Mouse (Mus musculus): ENCODE results near the gene Rnf167.

Rnf167 gene

DNA sequence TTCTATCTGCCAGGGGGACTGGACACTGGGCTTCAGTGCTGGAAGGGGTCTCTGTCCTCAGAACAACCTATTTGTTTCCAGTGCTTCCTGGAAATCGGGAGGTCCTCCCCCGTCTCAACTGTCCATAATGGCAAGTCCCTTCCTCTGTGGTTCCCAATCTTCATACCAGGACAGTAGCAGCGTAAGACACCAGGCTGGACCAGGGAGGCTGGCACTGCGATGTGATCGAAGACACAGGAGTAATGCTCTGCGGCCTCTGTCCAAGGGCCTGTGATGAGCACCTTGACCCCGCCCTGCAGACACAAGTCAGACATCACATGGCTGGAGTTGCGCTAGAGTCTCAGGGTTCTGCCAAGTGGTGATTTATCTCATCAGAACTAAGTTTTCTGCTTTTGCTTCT is 32.3 kb downstream of the Rnf167 start:
- no peak for DNase-seq

DNA sequence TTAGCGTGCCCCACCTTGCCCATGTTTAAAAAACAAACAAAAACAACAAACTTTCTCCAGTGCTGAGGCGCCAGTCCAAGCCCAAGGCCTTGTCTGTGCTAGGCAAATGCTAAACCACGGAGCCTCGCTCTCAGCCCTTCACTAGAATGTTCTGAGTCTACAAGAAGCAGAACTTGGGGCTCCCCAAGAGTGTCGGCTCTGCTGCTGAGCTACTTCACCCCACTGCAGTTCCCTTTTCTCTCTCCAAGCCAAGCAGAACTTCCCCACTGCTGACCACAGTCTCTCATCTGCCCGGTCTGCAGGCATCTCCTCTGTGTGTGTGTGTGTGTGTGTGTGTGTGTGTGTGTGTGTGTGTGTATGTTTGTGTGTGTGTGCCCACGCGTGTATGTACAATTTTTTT is 32.9 kb downstream of the Rnf167 start:
- no peak for DNase-seq

DNA sequence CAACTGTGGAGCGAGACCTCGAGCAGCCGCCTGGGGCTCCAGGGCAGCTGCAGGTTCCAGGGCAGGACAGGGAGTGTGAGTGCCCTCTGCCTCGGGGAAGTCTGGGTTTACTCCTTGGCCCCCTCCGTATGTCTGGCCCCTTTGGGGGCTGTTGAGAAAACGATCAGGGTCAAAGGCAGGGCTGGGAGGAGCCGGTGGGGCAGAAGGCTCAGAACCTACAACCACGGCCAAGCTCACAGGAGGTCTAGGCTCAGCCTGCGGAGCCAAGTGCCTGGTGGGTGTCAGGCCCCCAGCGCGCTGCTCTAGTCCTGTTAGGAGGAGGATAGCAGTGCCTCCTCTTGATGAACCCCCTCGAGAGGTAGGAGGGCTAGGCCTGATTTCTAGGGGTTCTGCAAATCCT is 34.1 kb downstream of the Rnf167 start:
- no peak for DNase-seq

DNA sequence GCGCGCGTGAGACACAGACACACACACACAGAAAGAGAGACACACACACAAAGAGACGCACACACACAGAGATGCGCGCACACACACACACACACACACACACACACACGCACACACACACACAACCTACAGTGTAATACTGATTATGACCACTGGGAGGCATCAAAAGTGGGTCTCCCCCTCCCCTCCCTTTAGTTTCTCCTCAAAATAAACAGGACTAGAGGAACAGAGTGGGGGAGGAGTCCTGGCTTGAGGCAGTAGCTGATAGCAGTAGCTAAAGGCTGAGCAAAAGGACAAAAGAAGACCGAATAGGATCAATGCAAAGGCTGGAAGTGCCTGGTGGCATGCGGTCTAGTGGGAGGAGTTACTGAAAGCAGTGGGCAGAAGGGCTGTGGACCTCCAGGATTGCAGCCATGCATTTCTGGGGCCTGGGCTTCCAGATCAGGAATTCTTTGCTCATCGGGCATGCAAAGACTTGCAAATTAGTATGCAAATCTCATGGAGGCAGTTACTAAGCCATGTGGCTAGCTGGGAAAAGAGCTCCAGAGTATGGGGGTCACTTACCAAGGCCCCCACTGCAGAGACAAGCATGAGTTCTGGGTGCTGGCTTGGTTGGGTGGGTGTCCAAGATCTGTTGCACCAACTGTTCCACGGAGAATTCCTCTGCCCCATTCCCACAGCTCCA is 35.0 kb downstream of the Rnf167 start:
- no peak for DNase-seq

DNA sequence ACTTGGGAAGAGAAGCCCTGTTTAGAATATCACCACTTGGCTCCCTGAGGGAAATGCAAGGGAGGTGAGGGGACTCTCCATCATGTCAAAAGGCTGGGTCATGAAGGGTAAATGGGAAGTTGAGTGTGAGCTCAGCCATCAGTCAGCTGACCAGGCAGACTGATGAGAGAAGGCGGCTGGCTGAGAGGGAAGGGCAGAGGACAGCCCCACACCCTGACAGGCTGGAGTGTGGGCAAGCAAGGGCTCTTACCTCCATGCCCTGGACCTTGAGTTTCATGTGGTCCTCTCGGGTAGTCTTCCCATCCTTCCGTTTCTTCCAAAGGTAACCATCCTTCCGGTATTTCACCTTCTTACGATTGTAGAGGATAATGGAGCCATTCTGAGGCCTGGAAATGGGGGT is 36.6 kb downstream of the Rnf167 start:
- DNase-seq: no peak

DNA sequence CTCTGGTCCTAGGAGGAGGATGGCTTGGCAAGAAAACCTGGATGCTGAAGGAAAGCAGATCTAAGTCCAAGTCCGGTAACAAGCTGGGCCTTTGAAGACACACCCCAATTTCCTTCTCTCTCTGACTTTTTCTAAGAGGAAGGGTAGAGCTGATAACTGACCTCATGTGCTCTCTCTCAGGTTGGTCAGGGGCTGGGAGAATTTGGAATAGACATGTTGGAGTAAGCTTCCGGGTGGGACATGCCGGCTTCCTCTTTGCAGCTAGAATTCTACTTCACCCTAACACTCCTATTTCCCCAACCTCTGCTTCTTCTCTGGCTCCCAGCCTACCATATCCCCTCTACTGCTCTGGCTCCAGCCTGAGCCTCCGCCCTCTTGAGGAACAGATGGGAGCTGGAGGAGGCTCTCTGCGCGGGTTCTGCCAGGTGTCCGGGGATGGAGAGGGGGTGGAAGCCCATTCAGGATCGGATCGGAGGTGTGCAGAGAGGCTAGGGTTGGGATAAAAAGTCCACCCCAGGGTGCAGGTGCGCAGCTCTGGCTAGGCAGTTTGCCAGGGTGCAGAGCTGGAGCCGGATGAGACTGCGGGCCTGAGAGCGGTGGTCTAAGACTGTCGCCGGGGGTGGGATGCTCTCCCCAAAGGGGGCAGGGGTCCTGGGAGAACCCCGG is 40.0 kb downstream of the Rnf167 start:
- no peak for DNase-seq

DNA sequence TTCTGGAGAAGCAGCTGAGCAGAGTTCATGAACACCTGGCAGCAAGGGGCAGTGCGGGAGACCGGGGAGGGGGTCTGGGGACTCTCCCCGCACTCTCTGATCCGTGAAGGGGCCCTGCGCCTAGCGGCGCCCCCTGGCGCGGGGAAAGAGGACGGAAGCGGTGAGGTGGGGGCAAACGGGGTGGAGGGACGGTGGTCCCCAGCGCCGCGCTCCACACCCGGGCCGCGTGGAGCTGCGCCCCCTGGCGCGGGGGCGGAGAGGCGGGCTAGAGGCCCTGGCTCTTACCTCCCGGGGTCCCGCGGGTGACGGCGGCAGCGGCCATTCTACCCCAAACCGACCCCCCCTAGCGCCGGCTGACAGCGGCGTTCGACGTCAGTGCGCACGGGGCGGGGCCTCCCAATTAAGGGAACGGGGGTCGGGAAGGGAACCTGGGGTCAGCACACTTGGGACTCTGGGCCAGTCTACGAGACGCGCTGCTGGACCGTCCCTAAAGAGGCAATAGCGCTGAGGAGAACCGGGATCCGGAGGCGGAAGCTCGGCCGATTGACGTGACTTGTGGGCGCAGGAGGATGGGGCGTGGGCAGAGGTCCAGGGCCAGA is 40.7 kb downstream of the Rnf167 start, which contains the start of gene Camta2:
Camta2 (minus strand) TSS at position 505 of the 599 bp plus-strand sequence.
- peak; percentile 91 for DNase-seq

DNA sequence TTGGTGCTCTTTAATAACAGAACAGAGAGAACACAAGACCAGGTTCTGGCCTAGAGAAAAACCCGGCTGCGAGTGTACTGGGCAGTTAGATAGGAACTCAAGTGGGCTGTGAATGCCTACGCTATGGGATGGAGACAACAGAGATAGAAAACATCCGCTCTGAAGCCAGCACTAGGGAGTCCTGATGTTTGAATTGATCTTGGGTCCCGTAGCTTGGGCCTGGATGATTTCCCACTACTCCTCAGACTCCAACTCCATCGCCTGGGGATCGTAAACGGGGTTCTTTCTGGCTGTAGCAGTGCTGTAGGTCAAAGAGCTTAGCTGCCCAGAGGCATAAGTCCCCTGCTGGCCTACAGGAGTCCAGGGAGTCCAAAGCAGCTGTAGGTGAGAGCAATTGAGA is 41.3 kb downstream of the Rnf167 start:
- no peak for DNase-seq

DNA sequence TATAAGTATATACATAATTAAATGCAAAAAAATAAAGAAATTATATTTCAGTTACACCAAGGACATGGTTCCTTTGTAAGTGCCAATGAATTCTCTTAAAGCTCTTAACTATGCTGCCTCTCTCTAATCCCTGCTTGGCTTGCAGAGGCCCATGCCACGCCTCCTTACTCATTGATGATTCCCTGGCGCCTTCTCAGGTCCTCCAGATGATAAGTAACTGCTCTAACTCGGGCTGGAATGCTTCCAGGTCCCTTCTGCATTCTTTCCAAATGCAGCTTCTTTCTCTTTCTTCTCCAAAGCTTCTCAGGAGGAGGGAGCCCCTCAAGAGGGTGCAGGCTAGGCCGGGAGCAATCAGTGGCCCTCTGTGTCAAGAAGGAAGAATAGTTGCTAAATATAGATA is 42.5 kb downstream of the Rnf167 start:
- no peak for DNase-seq

DNA sequence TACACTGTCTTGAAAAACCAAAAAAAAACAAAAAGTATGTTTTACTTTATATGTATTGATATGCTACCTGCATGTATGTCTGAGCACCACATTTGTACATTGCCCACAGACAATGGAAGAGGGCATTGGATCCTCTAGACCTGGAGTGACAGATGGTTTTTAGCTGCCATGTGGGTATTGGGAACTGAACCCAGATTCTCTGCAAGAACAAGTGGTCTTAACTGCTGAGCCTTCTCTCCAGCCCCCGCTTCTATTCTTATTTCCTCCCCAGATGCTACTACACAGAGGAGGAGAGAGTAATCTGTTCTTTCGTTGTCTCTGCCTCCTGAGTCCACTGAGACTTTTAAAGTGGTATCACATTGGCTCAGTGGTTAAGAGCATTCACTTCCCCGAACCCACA is 46.5 kb downstream of the Rnf167 start:
- DNase-seq: no peak

DNA sequence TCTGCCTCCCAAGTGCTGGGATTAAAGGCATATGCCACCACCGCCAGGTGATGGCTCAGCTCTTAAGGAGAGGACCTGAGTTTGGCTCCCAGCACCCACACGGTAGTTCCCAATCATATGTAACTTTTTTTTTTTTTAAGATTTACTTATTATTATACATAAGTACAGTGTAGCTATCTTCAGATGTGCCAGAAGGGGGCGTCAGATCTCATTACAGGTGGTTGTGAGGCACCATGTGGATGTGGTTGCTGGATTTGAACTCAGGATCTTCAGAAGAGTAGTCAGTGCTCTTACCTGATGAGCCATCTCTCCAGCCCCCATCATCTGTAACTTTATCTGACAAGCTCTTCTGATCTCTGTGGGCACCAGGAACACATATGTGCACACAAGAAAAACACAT is 50.3 kb downstream of the Rnf167 start:
- no peak for DNase-seq

DNA sequence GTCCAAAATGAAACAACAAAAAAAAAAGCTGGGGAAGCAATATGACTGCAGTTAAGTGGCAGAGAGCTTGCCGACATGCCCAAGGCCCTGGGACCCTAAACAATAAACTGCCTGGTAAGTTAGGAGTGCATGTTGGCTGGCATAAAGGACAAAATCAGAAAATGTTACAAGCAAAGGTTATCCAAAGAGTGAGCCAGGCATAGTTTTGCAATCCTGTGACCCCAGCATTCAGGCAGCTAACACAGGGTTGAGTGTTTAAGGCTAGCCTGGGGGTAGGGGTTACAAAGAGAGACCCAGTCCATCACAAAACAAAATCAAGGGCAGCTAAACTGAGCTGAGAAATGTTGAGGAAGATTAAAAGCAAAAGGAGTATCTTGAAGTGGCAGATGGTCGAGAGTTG is 52.0 kb downstream of the Rnf167 start:
- no peak for DNase-seq

DNA sequence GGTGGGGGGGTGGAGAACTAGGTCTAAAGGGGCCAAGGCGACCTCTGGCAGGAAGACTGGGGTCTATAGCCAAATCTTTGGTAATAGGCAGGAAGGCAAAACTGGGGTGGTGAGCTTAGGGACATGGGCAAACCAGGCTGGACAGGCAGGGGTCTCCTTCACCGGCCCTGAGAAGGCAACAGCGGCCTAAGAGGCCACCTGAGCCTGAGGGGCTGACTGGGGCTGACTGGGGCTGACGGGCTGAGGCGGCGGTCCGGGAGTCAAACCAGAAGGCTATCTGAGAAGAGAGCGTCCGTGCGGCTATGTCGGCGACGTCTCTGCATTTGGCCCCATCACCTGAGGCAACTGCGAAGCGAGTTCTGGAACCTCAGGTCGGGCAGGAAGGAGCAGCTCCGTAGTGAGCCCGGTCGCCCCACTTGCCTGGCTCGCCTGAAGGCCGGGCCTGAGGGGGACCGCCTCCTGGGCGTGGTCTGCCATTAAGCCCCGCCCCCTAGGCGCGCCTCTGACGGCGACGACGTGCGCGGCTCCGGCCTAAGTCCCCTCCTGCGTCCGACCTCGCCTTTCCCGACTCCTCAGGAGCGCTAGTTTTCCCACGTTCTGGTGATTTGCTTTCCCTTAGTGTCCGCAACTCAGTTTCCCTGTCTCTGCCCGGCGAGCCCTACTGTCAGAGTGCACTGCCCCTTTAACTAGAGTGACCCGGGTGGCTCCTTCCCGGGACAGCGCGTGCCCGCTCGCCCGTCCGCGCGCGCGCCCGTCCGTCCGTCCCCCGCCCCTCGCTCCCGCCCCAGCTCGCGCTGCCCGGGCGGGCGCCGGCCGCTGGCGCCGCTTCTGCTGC is 52.9 kb downstream of the Rnf167 start, which contains the start of the genes Inca1 and Kif1c:
Inca1 (minus strand) TSS at position 434 of the 835 bp plus-strand sequence.
Kif1c (plus strand) TSS at position 827 of the 835 bp plus-strand sequence.
- DNase-seq: peak; percentile 98

DNA sequence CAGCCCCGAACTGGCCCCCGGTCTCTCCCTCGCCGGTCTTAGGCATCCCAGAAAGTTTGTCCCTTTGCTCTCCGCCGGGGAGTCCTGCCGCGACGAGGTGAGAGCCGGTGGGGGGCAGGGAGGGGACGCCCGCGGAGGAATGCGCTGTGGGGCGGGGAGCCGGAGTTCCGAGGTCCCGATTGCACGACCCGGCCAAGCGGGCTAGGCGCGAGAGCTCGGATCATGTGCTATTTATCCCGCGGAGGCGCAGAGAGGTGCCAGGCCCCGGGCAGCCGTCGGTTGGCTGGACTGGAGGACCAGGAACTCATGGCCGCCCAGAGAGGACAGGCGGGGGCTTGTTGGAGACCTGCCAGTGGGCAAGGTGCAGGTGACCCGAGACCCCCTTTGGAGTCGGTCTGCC is 53.6 kb downstream of the Rnf167 start:
- peak; percentile 58 for DNase-seq
